Mouse (Mus musculus) embryo, embryonic 11 days (tissue): ENCODE measurements around the gene Cyb561d1.

ENCODE experiments used
- DNase-seq: peaks from one replicate; pipeline ENCODE4 v3.0.0-alpha.2; 2015

Gene Cyb561d1

DNA sequence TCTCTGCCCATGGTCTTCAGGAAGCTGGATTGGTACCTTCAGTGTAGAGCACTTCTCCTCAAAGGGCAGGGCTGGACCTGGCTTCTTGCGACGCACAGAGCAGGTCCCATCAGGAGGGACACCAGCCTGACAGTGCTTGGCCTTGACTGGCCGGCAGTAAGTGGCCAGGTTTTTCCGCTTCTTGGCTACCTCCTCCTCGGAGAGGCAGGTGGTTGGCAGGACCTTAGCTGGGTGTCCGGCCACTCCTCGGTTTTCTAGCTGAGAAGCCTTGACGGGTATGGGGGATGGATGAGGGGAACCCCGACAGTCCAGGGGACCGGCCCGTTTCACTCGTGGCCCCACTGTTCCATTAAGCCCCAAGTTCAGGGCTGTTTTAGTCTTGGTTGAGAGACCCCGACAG is 2.2 kb upstream of the Cyb561d1 start:
- no peak for DNase-seq

DNA sequence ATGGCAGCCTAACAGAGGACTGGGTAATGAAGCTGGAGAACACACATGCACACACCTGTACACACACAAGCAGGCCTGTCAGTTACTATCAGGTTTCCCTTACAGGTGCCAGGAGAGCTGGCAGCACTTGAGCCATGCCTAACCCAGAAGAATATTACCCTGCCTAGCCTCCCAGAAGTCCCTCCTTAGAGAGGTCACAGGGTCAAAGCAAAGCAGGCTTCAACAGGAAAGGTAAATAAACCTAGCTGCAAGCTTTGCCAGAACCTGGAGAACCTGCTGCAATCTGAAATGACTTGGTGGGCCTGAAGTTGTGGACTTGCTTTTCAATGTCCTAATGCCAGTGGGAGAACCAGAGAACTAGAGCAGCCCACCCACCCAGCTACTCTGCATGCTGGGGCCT is 1.5 kb upstream of the Cyb561d1 start:
- DNase-seq, result no peak

DNA sequence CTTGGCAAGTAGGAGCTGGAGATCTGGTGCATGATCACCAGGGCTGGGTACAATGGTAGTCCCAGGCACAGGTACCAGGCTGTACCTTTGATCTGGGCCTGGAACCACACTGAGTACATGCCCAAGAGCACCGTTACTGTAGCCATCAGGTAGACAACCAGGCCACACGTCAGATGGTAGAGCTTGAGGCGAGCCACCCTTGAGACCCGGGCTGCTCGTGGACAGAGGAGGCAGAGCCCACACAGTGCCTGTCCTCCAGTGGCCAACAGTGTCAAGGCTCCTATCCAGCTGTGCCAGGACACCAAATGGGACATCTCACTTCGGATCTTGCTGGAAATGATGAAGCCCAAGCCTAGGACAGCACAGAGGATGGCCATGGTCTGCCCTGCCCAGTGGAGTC is 1.8 kb downstream of the Cyb561d1 start:
- DNase-seq, result no peak

DNA sequence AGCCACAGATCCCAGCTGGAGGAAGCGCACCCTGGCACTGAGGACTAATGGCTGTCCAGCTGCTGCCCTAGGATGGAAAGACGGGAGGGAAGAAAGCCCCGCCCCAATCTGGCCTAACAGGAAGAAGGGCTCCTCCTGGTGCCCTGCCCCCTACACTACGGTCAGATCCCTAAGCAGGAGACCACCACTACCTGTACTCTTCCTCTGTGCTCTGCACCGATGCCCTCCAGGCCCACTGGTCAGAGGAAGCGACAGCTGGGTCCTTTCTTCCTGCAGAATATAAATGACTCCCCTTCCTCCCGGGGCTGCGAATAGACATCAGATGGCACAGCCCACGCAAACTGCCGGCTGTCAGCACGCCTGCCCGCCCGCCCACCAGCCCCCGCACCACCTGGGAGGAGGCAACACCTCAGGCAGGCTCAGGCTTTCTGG is 3.9 kb downstream of the Cyb561d1 start:
- peak; percentile 79 for DNase-seq

DNA sequence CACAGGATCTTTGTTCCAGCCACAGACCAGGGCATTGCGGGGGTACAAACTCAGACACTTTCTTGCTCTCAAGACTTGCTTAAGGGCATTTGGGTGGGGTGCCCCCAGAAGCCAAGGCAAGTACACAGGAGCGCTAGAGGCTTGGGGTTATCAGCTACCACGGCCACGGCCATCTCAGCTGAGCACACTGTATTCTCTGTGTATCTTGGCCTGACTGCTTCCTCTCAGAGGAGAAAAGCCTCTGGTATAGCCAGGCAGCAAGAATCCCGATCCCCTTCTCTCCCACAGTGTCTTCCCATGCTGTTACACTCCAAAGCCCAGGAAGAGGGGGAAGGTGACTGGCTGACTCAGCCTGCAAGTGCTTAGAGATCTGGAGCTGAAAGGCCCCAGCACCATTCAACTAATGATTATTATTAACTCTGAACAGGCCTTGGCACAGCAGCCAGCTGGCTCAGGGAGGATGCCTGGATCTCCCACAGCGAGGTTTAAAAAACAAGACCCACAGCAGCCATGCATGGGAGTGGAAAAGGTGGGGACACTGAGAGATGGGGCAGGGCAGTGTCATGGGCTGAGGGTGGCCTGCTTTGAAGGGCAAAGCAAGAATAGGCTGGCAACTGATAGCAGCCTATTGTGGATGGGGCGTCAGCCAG is 4.9 kb downstream of the Cyb561d1 start:
- no peak for DNase-seq

DNA sequence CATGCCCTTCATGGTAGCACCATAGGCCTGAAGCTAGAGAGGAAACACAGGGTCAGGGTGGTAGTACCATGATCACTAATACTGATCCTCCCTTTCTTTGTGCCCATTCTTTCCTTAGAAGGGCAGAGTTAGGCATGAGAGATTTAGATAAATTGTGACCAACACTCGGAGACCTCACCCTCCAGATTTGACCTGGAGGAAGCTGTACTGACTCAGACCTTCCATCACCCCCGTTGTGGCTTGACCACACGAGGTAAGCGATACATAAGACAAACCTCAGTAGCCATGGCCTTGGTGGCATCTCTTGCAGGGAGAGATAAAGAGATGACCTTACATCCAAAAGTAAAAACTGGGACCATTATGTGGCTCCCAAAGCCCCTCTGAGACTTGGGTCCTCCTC is 5.7 kb downstream of the Cyb561d1 start:
- DNase-seq, result no peak

DNA sequence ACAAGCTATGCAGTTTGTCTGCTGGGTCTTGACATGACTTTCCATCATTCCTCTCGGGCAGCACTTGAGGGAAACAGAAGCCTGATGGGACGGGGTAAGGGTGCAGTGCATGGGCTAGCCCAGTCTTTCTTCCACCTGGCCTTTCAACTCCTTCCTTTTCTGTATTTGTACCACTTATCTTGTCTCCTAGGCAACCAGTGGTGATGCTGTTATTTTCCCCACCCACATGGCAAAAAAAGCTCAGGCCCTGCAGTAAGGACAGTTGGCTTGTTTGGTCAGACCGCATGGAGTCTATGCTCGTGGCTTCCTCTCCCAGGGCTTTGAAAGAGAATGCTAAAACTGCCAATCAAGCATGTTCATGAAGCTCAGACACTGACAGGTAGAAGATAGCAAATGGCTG is 7.3 kb downstream of the Cyb561d1 start:
- DNase-seq, result no peak

DNA sequence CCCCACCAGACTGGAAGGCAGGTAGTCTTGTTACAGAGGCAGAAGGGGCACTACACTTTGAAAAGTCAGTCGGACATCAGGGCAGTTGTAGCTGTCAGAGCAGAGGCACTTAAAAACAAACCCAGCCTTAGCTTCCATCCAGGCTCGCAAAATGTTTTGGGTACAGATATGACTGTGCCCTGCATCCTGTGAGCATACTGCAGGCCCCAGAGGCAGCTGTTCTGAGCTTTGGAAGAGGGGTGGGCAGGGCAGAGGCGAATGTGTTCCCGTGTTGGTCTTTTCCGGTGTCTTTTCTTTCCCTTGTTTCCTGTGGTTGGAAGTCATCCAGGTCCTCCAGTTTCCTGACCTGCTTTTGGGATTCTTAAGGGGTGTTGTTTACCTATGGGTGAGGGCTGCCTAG is 11.1 kb downstream of the Cyb561d1 start:
- no peak for DNase-seq

DNA sequence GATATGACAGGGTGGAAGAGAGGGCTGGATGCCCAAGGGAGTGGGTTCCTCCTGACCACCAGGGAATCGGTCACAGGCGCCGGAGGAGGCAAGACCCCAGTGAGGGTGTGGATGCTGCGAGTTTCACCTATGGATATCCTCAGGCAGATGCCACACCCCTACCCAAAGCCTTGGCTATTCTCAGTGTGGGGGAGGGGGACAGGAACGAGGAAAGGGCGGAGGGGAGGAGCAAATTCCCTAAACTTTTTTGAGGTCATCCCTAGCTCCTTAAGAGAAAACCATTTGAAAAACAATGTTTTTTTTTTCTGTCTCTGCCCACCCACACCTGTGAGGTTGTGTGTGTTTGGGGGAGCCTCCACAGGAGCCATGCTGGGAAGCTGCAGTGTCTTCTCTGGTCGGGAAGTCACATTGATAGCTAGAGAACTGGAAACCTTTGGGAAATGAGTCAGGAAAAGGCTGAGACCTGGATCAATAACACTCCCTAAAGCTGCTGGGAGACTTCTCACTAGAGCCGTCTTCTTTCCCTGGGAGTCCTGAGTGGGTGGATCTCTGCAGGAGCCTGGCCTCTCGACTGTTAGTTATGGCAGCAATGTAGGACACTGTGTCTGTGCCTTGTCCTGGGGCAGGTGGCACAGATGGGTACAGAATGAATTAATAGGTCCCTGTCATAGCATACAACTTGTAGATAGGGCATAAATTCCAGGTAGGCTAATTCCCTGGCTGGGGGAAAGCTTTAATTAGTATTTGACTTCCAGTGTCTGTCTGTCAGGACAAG is 12.1 kb downstream of the Cyb561d1 start:
- no peak for DNase-seq

DNA sequence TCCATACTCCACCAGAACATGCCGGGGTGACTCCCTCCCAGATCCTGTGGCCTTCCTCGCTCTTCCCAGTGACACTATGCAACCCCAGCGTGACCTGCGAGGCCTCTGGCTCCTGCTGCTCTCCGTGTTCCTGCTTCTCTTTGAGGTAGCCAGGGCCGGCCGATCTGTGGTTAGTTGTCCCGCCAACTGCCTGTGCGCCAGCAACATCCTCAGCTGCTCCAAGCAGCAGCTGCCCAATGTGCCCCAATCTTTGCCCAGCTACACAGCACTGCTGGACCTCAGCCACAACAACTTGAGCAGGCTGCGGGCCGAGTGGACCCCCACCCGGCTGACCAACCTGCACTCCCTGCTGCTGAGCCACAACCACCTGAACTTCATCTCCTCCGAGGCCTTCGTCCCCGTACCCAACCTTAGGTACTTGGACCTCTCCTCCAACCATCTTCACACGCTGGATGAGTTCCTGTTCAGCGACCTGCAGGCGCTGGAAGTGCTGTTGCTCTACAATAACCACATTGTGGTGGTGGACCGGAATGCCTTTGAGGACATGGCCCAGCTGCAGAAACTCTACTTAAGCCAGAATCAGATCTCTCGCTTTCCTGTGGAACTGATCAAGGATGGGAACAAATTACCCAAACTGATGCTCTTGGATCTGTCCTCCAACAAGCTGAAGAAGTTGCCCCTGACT is 13.8 kb downstream of the Cyb561d1 start:
- no peak for DNase-seq

DNA sequence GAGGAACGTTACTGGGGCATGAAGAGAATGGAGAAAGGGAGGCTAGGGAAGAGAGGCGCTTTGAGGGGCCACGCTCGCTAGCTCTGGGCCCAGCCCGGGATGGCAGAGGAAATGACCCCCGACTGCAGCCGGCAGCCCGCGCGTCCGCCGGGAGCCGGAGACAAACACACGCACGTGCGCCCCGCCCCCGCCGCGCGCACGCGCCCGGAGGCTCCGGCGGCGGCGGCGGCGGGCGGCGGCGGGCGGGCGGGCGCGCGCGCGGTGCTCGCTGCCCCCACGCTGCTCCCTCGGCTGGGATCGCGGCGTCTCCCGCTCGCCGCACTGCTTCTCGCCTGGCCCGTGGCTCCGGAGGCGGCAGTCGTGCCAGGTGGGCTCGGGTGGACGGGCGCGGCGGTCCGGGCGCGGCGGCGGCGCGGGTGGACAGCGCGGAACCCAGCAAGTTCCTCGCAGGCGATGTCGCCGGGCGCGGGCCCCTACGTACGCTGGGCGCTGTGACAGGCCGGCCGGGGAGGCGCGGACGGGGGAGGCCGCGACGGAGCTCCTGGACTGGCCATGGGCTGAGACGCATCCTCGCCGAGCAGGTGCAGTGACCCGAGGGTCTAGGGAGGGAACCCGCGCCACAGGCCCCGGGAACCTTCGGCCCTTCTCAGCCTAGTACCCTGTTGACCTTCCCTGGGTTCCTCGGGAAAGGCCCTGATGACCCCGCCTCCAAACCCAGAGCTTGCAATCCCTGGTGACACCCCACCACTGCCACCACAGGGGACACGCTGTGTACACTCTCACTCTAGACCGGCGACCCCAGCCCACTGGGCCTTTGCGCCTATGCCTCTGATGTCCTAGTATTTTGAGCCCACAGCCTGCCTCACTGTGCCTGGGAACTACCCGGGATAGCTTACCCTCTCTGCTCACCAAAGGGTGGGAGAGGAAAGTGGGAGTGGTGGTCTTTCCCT is 14.6 kb downstream of the Cyb561d1 start, which contains the start of gene Amigo1:
Gene Amigo1, plus strand, starts transcription at position 238 of the 950 bp plus-strand sequence.
- peak; percentile 86 for DNase-seq

DNA sequence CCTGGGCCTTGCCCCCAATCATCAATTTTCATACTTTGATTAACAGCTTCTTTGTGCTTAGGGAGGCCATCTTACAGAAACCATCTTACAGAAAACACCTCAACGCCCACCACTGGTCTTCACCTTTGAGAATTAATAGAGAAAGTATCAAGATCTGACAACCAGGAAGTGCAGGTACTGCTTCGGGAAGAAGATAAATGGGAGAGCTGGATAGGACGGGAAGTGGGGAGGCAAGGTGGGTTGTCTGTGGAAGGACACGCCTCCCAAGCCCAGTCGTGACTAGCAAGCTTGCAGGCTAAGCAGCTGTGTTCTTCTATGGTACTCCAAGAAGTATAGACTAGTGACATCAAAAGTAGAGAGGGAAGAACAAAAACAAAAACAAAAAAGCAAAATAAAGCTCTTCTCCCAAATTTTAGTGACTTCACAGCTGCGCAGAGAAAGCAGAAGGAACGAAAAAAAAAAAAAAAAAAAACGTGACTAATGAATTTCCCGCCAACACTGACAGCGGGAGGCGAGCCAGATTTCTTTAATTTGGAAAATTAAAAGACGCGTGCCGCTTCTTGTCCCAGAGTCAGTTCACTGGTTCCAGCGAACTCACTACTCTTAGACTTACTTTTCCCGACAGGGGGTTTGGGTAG is 15.4 kb downstream of the Cyb561d1 start:
- no peak for DNase-seq

DNA sequence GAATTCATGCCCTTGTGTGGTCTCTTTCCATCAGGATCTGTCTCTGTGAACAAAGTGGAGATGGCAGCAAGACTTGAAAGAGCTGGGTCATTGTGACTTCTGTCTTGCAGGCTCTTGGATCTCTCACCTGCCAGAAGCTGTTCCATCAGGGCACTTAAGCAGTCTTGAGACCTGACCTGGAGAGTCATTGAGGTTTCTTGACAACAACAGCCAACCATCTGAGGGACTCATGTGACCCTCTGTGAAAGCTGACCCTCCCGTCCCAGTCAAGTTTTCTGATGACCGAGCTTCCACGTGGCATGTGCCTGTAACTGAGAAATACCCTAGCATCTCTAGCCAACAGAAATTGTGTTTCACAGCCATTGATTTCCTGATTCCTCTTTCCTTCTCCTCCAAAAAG is 16.3 kb downstream of the Cyb561d1 start:
- DNase-seq, result no peak

DNA sequence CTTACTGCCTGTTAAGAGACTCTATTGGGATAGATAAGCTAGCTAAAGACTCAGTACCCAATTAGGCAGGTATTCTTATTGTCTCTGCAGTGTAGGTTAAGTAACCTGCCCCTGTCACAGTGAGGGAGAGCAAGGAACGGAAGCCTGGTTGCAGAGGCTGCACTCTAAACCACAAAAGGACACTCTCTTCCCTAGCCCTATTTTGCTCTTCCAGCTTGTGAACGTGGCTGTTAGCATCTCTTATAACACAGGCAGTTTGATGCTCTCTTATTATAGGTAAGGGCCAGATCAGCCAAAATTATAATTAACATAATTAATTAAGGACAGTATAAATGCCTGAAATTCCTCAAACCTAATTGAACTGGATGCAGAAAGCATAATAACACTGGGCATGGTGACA is 20.5 kb downstream of the Cyb561d1 start:
- no peak for DNase-seq

DNA sequence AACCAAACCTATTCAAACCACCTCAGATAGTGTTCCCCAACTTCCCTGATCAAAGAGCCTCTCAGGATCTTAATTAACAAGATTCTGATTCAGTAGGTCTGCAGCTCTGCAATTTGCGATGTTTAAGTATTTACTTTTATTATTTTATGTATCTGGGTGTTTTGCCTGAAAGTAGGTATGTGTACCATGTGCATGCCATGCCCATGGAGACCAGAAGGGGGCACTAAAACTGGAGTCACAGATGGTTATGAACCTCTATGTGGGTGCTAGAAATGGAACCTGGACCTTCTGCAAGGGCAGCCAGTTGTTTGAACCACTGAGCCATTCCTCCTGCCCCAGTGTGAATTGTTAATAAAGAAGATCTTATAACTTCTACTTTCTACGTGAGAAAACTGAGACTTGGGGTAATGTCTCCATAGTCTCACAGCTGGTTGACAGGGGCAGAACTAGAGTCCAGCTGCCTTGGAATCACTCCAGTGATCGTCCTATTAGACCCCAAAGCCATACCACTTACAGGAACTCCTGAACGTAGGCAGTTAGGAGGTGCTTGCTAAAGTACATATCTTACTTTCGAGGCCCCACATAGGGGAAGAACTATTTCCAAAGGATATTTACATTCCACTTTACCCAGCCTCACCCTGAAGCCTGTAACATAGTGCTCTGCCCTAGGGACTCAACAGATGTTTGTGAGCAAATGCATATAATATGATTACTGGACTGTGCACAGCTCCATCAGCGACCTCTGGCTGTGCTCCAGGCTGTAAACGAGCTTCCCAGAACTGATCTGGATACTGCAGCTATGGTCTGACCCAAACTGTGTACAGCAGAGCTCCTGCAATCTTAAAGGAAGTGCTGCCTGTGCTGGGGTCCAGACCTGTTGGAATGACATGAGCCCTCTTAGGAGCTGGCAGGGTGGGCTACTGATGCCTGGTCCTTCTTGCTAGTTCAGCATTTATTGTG is 22.0 kb downstream of the Cyb561d1 start:
- no peak for DNase-seq

DNA sequence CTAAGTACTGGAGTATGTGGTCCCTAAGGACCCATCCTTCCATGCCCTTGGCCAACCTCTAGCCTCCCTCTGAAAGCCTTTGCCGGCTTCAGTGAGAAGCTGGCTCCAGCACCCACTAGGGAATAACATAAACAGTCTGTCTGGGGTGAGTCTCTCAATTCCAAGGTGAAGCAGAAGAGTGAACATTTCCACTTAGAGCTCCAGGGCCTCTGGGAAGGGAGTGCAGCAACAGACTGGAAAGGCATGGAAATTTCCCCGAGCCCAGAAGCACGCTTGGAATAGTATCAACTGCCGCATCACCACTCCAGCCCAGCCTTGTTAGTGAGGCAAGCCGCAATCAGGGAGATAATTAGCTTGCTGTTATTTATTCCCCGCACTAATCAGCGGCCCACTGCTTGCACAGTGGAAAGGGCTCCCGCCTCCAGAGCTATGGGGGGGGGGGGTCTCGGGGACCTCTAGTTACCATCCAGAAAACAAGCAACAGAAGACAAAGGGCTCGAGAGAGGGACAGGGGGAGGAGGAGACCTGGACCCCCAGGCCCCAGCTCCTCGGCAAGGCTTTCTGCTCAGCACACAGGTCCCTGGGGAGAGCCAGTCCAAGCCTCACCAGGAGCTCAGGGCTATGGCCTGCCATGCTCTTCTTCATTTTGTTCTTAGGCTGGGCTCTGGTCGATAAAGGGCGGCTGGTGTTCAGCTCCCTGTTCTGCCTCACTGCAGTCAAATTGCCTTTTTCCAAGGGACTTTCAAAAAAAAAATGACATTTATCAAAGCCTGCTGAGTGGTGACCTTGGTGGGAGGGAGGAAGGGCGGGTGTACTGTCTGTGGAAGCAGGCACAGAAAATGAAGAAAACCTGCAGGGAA is 26.1 kb downstream of the Cyb561d1 start:
- DNase-seq, result no peak

DNA sequence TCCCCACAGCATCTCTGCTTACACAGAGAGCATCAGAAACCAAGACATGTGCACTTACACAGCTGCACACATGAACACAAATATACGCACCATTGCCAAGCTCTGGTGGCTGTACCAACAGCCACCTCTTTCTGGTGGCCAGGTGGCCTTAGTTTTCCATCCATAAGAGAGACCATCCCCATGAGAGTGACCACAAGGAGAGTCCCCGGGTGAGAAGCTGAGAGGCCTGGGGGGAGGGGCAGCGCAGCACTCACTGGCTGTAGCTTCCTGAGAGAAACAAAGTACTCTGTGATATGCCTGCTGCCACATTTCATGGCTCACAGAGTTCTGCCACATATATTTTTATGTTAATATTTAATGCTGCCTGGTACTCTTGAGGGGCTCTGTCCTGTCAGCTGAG is 31.8 kb downstream of the Cyb561d1 start:
- DNase-seq, result no peak

DNA sequence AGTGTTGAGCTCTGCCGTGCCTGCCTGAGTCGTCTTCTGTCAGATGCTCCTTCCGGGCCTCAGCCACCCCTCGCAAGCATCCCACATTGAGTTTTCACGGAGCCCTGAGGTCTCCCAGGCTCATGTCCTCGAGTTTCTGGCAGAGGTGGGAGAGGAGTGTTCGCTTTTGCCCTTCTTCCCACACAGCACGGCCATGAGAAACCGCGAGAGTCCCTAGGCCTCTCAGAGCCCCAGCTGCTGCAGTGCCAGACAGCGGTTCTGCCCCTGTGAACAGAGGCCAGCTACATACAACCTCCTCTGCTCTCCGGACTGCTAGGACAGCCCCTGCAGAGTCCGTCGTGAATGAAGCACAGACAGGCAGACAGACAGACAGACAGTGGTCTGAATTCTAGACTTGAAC is 33.5 kb downstream of the Cyb561d1 start:
- DNase-seq, result no peak

DNA sequence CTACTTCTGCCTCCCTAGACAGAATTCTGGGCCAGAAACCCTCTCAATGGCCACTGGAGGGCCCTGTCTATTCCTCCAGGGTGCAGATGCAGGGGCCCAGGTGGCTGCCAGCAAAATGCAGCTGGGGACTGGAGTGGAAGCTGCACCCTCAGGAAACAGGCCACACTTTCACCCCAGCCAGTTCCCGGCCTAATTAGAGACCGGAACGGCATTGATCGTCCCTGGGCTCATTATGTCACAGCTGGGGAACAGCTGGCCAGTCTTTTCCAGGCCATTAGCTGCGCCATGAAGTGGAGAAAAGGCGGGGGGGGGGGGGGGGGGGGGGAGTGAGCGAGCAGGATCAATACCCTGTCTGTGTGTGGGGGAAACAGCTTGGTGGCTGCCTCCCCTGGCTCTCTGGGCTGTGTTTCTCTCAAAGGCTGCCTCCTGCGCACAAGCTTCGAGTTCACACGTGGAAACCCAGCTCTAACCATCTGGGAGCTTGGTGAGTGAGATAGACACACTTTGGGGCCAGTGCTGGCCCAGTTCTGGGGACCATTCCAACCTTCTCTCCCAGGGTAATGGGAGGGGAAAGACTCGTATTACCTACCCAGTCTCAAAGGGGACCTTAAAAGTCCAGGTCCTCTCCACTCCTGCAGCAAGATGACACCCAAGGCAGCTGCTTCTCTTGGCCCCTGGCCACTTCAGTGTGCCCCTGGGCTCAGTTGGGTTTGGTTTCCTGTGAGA is 34.4 kb downstream of the Cyb561d1 start:
- peak; percentile 83 for DNase-seq
